Mouse (Mus musculus): ENCODE measurements around the gene Mcmbp. TPM values are rescaled to one million over a fixed set of nuclear protein-coding genes. Genes with fewer than 3 reads are reported as not detected.

Gene Mcmbp
- polyA plus RNA-seq, 1 experiment from 2014 or later: 62.4 TPM

DNA sequence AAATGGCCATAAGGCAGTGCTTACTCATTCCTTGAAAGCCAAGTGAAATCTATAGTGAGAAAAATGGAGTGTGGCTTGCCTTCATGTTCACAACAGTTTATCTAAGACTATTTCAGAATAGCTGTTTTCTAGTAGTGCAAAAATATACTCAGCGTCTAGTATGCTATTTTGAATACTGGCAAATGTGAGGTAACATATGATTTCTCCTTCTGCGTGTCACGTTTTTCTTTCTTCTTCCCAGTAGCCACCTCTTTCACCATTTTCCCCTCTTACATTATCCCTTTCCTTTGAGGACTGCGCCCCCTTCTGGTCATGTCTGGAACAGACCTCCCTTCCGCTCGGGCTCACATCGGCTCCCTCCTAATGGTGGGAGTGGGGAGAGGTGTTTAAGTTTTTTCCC is 50.2 kb downstream of the Mcmbp start:
- Histone ChIP-seq H3K27me3 (ENCODE audit: control insufficient read depth, insufficient read depth, low read depth, low read length) (no peaks in the 10 kb centered on the region), H3K9me3 (ENCODE audit: control insufficient read depth, low read length) (peaks cover 6% of the 10 kb centered on the region), H3K4me1 (replicated peaks; ENCODE audit: control insufficient read depth, insufficient read depth, low read length) (no peaks in the 10 kb centered on the region), H3K27ac (ENCODE audit: low read length) (no peak overlapping the region), H3K9ac (ENCODE audit: low read length) (no peak overlapping the region), H3K4me3 (ENCODE audit: low read length) (no peak overlapping the region), H3K4me2 (ENCODE audit: low read depth, low read length) (no peak overlapping the region), H3K36me3 (ENCODE audit: control insufficient read depth, insufficient read depth, low read length) (peaks cover 33% of the 10 kb centered on the region)
- WGBS: 15% methylated on average over 7 of the region's 7 CpGs
- ATAC-seq (ENCODE audit: low read depth): peak; percentile 58; the same call in 1 of the 2 replicates

- peaks cover 6% of the 10 kb centered on the region for H3K9me3 ChIP-seq (ENCODE audit: control insufficient read depth, low read length)
- H3K4me2 ChIP-seq (ENCODE audit: low read depth, low read length): no peak overlapping the region
- no peaks in the 10 kb centered on the region for H3K4me1 ChIP-seq (replicated peaks; ENCODE audit: control insufficient read depth, insufficient read depth, low read length)
- ATAC-seq (ENCODE audit: low read depth): no peak
- H3K27ac ChIP-seq (ENCODE audit: low read length): no peak overlapping the region
- no peak overlapping the region for H3K4me3 ChIP-seq (ENCODE audit: low read length)
- WGBS: 79% methylated on average over 8 of the region's 8 CpGs
- no peak overlapping the region for H3K9ac ChIP-seq (ENCODE audit: low read length)
- H3K27me3 ChIP-seq (ENCODE audit: control insufficient read depth, insufficient read depth, low read depth, low read length): no peaks in the 10 kb centered on the region
- H3K36me3 ChIP-seq (ENCODE audit: control insufficient read depth, insufficient read depth, low read length): peaks cover 32% of the 10 kb centered on the region
Measured at GRCm38 (mm10) chr7:128689347-128689746, 50.9 kb downstream of the Mcmbp start.

DNA sequence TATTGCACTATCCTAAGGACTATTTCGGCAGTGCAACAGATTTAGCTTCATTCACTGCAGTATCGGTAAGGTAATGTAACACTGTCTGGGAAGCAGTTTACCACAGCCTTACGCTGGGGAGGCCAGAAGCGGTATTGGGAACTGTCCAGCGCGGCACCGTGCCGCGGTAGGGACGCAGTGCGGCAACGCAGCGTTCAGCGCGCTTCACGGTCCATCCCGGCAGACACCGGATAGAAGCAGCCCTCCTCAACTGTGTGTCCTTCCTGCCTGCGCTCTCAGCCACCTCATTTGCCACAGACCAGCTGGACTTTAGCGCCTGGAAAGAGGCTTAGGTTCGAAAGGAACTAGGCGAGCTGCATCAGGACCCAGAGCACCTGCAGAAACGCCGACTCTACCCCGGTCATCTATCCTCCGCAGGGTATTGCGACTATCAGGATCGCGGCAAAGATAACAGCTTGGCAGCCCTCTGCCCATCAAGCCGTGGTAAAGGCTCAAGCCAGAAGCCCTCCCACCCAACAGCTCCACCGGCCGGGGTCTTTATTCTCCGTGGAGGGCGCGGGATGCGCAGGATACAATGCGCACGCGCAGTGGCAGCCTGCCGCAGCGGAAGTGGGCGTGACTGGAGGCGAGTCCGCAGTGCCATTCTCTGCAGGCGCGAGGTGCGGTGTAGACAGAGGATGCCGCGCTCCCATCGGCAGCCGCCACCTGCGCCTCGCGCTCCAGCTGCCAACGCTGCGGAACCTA is 52.3 kb downstream of the Mcmbp start:
- peak; percentile 78 for ATAC-seq (ENCODE audit: low read depth)
- H3K9me3 ChIP-seq (ENCODE audit: control insufficient read depth, low read length): peaks cover 6% of the 10 kb centered on the region
- H3K27me3 ChIP-seq (ENCODE audit: control insufficient read depth, insufficient read depth, low read depth, low read length): no peaks in the 10 kb centered on the region
- H3K4me3 ChIP-seq (ENCODE audit: low read length): peak overlapping the region; percentile 45
- no peak overlapping the region for H3K27ac ChIP-seq (ENCODE audit: low read length)
- WGBS: 55% methylated on average over 56 of the region's 56 CpGs
- H3K4me2 ChIP-seq (ENCODE audit: low read depth, low read length): peak overlapping the region; percentile 60
- H3K36me3 ChIP-seq (ENCODE audit: control insufficient read depth, insufficient read depth, low read length): peaks cover 36% of the 10 kb centered on the region
- H3K9ac ChIP-seq (ENCODE audit: low read length): no peak overlapping the region
- no peaks in the 10 kb centered on the region for H3K4me1 ChIP-seq (replicated peaks; ENCODE audit: control insufficient read depth, insufficient read depth, low read length)

DNA sequence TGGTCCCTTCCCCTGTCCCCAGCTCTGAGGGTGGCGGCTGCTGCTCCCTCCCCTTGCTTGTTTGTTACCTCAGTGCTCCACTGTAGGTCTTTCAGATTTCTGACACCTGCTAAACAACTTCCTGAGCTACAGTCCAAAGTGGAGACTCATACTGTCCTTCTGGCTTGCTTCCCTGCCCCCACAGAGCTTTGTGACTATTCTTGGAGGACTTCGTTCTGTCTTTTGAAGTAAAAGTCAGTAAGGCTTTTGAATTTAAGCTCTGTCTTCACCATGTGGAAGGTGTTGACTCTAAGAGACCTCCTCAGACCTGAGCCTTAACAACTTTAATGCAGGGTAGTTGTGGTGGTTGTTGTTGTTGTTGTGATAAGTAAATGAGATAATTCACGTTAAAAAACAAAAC is 61.7 kb downstream of the Mcmbp start:
- 72% methylated on average over 3 of the region's 3 CpGs for WGBS

GRCm38 (mm10) chr7:128672408-128673010 is 67.8 kb downstream of the Mcmbp start:
- no peak overlapping the region for H3K9ac ChIP-seq (ENCODE audit: low read length)
- ATAC-seq (ENCODE audit: low read depth): no peak
- no peak overlapping the region for H3K27ac ChIP-seq (ENCODE audit: low read length)
- H3K4me1 ChIP-seq (replicated peaks; ENCODE audit: control insufficient read depth, insufficient read depth, low read length): no peaks in the 10 kb centered on the region
- no peak overlapping the region for H3K4me2 ChIP-seq (ENCODE audit: low read depth, low read length)
- H3K4me3 ChIP-seq (ENCODE audit: low read length): no peak overlapping the region
- WGBS: 27% methylated on average over 15 of the region's 15 CpGs
- H3K27me3 ChIP-seq (ENCODE audit: control insufficient read depth, insufficient read depth, low read depth, low read length): no peaks in the 10 kb centered on the region
- H3K36me3 ChIP-seq (ENCODE audit: control insufficient read depth, insufficient read depth, low read length): no peaks in the 10 kb centered on the region; the same call in 1 of the 2 replicates
- no peaks in the 10 kb centered on the region for H3K9me3 ChIP-seq (ENCODE audit: control insufficient read depth, low read length)

More for the DNA sequence above, 61.7 kb downstream of the Mcmbp start:
- H3K9me3 ChIP-seq (ENCODE audit: control insufficient read depth, low read length): no peaks in the 10 kb centered on the region
- H3K4me1 ChIP-seq (replicated peaks; ENCODE audit: control insufficient read depth, insufficient read depth, low read length): no peaks in the 10 kb centered on the region
- H3K4me2 ChIP-seq (ENCODE audit: low read depth, low read length): no peak overlapping the region
- ATAC-seq (ENCODE audit: low read depth): no peak
- no peak overlapping the region for H3K27ac ChIP-seq (ENCODE audit: low read length)
- peaks cover 4% of the 10 kb centered on the region for H3K36me3 ChIP-seq (ENCODE audit: control insufficient read depth, insufficient read depth, low read length)
- H3K27me3 ChIP-seq (ENCODE audit: control insufficient read depth, insufficient read depth, low read depth, low read length): no peaks in the 10 kb centered on the region
- H3K9ac ChIP-seq (ENCODE audit: low read length): no peak overlapping the region
- H3K4me3 ChIP-seq (ENCODE audit: low read length): no peak overlapping the region

DNA sequence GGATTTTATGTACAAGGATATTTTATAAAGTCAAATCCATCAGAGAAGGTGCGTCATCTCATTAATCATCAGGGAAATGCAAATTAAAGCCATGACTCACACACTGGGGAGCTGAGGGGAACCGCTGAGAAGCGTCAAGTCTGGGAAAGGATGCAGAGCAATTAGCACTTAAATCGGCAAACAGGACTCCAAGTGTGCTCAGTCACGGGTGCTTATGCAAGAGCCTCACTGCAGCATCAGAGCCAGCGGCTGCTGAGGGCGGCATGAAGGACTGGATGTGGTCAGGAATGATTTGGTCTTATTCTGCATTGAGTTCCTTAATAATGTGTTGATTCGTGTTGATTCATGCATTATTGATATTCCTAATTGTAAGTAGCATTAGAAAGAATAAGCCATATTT is 68.3 kb downstream of the Mcmbp start:
- H3K27me3 ChIP-seq (ENCODE audit: control insufficient read depth, insufficient read depth, low read depth, low read length): no peaks in the 10 kb centered on the region
- 31% methylated on average over 8 of the region's 8 CpGs for WGBS
- H3K4me3 ChIP-seq (ENCODE audit: low read length): no peak overlapping the region
- H3K9ac ChIP-seq (ENCODE audit: low read length): no peak overlapping the region
- no peaks in the 10 kb centered on the region for H3K4me1 ChIP-seq (replicated peaks; ENCODE audit: control insufficient read depth, insufficient read depth, low read length)
- no peak for ATAC-seq (ENCODE audit: low read depth)
- H3K27ac ChIP-seq (ENCODE audit: low read length): no peak overlapping the region
- no peaks in the 10 kb centered on the region; the same call in 1 of the 2 replicates for H3K36me3 ChIP-seq (ENCODE audit: control insufficient read depth, insufficient read depth, low read length)
- H3K4me2 ChIP-seq (ENCODE audit: low read depth, low read length): no peak overlapping the region
- no peaks in the 10 kb centered on the region for H3K9me3 ChIP-seq (ENCODE audit: control insufficient read depth, low read length)

GRCm38 (mm10) chr7:128668831-128669230 is 71.5 kb downstream of the Mcmbp start:
- no peak overlapping the region for H3K9ac ChIP-seq (ENCODE audit: low read length)
- no peak overlapping the region for H3K4me3 ChIP-seq (ENCODE audit: low read length)
- no peaks in the 10 kb centered on the region for H3K4me1 ChIP-seq (replicated peaks; ENCODE audit: control insufficient read depth, insufficient read depth, low read length)
- peaks cover 4% of the 10 kb centered on the region; the same call in 1 of the 2 replicates for H3K36me3 ChIP-seq (ENCODE audit: control insufficient read depth, insufficient read depth, low read length)
- WGBS: 45% methylated on average over 2 of the region's 2 CpGs
- H3K9me3 ChIP-seq (ENCODE audit: control insufficient read depth, low read length): no peaks in the 10 kb centered on the region
- no peaks in the 10 kb centered on the region for H3K27me3 ChIP-seq (ENCODE audit: control insufficient read depth, insufficient read depth, low read depth, low read length)
- no peak overlapping the region for H3K4me2 ChIP-seq (ENCODE audit: low read depth, low read length)
- H3K27ac ChIP-seq (ENCODE audit: low read length): no peak overlapping the region
- no peak for ATAC-seq (ENCODE audit: low read depth)

DNA sequence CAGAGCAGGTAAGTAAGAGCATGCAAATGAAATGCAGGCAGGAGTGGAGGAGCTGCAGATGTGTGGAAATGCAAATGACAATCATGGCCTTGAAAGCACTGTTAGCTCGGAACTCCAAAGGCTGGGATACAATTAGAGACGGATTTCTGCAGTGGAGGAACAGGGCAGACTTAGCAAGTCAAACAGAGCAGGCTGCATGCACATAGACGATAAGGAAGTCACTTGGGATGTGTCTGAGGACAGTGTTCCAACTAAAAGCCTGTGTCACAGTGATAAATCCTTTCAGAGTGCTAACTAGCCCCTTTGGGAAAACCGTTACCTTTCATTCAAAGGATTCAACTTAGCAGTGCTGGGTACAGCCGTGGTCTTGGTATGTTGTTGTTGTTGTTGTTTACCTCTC is 72.5 kb downstream of the Mcmbp start:
- no peak overlapping the region for H3K4me3 ChIP-seq (ENCODE audit: low read length)
- 68% methylated on average over 5 of the region's 5 CpGs for WGBS
- H3K4me2 ChIP-seq (ENCODE audit: low read depth, low read length): no peak overlapping the region
- H3K27me3 ChIP-seq (ENCODE audit: control insufficient read depth, insufficient read depth, low read depth, low read length): no peaks in the 10 kb centered on the region
- no peaks in the 10 kb centered on the region for H3K9me3 ChIP-seq (ENCODE audit: control insufficient read depth, low read length)
- H3K27ac ChIP-seq (ENCODE audit: low read length): no peak overlapping the region
- ATAC-seq (ENCODE audit: low read depth): no peak
- H3K36me3 ChIP-seq (ENCODE audit: control insufficient read depth, insufficient read depth, low read length): peaks cover 4% of the 10 kb centered on the region; the same call in 1 of the 2 replicates
- H3K4me1 ChIP-seq (replicated peaks; ENCODE audit: control insufficient read depth, insufficient read depth, low read length): no peaks in the 10 kb centered on the region
- no peak overlapping the region for H3K9ac ChIP-seq (ENCODE audit: low read length)

GRCm38 (mm10) chr7:128664861-128665377 is 75.4 kb downstream of the Mcmbp start:
- no peaks in the 10 kb centered on the region for H3K4me1 ChIP-seq (replicated peaks; ENCODE audit: control insufficient read depth, insufficient read depth, low read length)
- peaks cover 4% of the 10 kb centered on the region; the same call in 1 of the 2 replicates for H3K36me3 ChIP-seq (ENCODE audit: control insufficient read depth, insufficient read depth, low read length)
- H3K27me3 ChIP-seq (ENCODE audit: control insufficient read depth, insufficient read depth, low read depth, low read length): no peaks in the 10 kb centered on the region
- no peak for ATAC-seq (ENCODE audit: low read depth)
- WGBS: 83% methylated on average over 11 of the region's 11 CpGs
- no peak overlapping the region for H3K4me3 ChIP-seq (ENCODE audit: low read length)
- H3K4me2 ChIP-seq (ENCODE audit: low read depth, low read length): no peak overlapping the region
- H3K27ac ChIP-seq (ENCODE audit: low read length): no peak overlapping the region
- H3K9me3 ChIP-seq (ENCODE audit: control insufficient read depth, low read length): no peaks in the 10 kb centered on the region
- H3K9ac ChIP-seq (ENCODE audit: low read length): no peak overlapping the region
